Mouse (Mus musculus) activated CD4-positive, CD25-positive, alpha-beta regulatory T cell, adult 9 weeks (primary cell): ENCODE data around the gene Dnah1. TPM values are rescaled to one million over a fixed set of nuclear protein-coding genes. Genes with fewer than 3 reads are reported as not detected.

ENCODE experiments used
- polyA plus RNA-seq: library from polyadenylated mRNA; unstranded; fragments of 100-300 nt; shearing (Covaris generic); gene quantifications from one replicate; pipeline ENCODE4 v1.2.1, GENCODE M21; 2017

Gene Dnah1
- not detected for polyA plus RNA-seq

DNA sequence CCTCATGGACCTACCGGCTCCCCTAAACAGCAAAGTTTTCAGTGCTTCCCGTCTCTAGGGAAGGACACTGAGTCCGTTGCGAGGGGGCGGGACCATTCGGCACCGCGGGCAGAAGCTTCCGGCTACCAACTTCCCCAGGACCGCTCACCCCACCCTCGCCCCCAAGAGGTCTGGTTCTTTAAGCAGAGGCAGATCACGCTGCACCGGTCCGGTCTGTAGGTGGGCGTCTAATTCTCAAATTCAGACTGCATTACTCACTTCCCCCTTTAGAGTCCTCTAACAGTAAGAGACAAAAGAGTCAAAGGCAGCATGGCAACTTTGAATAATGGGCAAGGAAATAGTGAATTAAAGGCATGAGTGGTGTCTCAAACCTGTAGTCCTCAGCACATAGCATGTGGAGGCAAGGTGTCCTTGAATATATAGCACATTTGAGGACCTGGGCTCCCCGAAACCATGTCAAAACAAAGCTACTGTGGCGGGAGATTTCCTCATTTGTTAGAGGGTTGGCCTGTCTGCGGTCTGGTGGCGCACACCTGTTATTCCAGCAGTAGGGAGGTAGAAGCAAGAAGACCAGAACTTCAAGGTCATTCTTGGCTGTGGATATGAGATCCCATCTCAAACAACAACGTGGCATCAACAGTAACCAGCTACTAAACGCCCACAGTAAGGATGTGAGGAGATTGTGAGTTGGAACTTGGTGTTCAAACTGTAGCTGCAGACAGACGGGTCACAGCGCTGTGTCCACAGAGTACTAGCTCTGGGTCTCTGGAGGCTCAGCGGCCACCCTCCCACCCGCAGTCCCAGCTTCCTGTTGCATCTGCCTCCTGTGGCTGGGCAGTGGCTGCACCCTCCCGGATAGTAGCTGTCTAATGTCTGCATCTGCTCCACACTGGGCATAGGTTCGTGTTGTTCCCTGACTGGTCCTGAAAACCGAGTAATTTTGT is at the start of gene Dnah1:
Dnah1 (minus strand) TSS at position 48 of the 944 bp plus-strand sequence.

DNA sequence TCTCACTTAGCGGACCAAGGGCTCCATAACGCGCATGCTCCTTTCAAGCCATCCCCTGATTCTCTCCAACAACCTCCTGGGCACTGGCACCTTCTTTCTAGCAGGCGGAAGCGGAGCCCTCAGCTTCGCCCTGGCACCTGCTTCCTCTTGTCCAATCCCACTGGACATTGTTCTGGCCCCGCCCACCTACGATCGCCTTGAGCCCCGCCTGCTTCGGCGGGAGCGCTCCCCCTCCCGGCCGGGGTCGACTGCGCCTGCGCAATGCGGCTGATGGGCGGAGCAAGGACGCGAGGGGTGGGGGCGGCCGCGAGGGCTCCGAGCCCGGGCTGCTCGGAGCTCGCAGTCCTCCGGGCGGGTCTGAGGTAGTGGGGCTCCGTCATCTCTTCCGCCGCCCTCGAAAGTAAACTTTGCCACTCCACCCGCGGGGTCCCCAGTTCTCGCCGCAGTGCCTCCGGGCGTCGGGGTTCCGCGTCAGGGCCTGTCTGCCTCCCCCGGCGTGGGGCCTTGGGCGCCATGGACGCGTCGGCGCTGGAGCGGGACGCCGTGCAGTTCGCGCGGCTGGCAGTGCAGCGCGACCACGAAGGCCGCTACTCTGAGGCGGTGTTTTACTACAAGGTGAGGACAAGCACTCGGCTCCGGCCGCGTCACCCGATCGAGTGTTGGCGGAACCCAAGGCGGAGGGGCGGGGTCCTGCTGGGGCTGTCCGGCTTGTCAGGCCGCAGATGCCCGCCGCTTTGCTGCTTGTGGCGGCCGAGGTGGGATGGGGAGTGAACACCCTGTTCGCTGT is 12.9 kb upstream of the Dnah1 start, which contains the start of gene Capn7:
Capn7 (plus strand) TSS at position 270 of the 787 bp plus-strand sequence.

DNA sequence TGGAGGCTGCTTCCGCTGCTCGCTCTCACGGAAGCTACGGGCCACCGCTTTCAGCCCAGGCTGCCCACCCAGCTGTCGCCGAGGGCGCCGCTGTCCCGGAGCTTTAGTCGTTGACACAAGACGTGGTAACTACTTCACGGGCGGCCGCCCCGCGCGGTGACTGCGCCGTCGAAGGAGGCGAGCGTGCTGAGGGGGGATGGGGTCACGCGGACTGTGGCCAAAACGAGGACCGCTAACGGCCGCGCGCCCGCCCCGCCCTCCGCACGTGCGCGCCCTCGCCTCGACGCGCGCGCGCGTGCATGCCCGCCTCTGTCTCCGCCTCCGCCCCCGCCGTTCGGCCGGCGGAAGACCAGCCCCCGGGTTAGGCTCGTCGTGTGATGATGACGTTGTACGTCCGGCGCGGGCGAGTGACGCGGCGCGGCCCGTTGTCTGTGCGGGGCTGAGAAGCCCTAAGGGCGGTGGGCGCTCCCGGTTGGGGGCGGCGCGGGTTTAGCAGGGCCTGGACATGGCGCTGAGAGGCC is 72.6 kb downstream of the Dnah1 start, which contains the start of the genes Phf7 and Bap1:
Phf7 (minus strand) TSS at position 234 of the 521 bp plus-strand sequence.
Bap1 (plus strand) TSS at position 367 of the 521 bp plus-strand sequence.

DNA sequence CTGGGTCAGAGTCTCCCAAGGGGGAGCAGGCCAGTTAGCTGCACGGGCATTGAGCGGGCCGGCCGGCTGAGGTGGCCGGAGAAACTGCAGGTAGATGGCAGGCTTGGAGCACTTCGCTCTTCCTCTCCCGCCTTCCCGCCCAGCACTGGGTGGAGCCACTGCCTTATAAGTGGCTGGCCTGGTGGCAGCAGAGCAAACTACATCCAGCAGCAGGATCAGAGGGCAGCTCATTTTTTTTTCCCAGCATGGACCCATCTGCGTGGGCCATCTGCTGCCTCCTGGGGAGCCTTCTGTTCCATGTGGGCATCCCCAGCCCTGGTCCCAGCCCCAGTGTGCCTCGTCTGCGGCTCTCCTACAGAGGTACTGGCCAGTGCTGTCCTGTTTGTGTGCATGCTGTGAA is 106.0 kb downstream of the Dnah1 start, which contains the start of gene Sema3g:
Sema3g (plus strand) TSS at position 195 of the 400 bp plus-strand sequence.

DNA sequence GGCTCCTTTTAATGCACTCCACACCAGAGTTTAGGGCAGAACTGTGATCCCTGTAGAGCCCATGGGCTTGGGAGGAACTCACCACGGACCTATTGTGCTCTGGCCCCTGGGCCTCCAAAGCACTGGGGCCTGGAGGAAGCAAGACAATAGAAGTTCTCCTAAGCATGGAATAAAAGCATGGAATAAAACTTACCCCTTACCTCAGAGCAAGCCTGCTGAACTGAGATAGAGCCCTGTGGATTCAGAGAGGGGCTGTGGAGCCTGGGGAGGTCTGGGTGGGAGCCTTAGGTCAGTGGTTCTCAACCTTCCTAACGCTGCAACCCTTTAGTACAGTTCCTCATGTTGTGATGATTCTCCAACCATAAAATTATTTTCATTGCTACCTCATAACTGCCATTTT is 106.8 kb downstream of the Dnah1 start, which contains the start of gene Nisch:
Nisch (minus strand) TSS at position 101 of the 400 bp plus-strand sequence.

Other genes with a start within 250 kb of the Dnah1 start
- 58.6 TPM for gene Smim4, start 194.9 kb downstream of the Dnah1 start, polyA plus RNA-seq
- not detected for gene Nt5dc2, start 192.8 kb downstream of the Dnah1 start, polyA plus RNA-seq
- gene Stab1, start 155.3 kb downstream of the Dnah1 start, polyA plus RNA-seq, result 3.2 TPM
- 0.42 TPM for gene Tnnc1, start 115.6 kb downstream of the Dnah1 start, polyA plus RNA-seq
- 176 TPM for gene Nisch, start 107.0 kb downstream of the Dnah1 start, polyA plus RNA-seq
- 0.07 TPM for gene Sema3g, start 106.0 kb downstream of the Dnah1 start, polyA plus RNA-seq
- 12.3 TPM for gene Phf7, start 72.6 kb downstream of the Dnah1 start, polyA plus RNA-seq
- gene Bap1, start 72.4 kb downstream of the Dnah1 start, polyA plus RNA-seq, result 90.5 TPM
- gene Capn7, start 12.7 kb upstream of the Dnah1 start, polyA plus RNA-seq, result 25.4 TPM
- gene Sh3bp5, start 112.2 kb upstream of the Dnah1 start, polyA plus RNA-seq, result 27.7 TPM
- 35.0 TPM for gene Eaf1, start 170.5 kb upstream of the Dnah1 start, polyA plus RNA-seq
- gene Mettl6, start 171.1 kb upstream of the Dnah1 start, polyA plus RNA-seq, result 69.1 TPM